Mouse (Mus musculus) ovary, postnatal 36 days (tissue): ENCODE results near the gene Nek7.

Experiments
- DNase-seq: peaks from one replicate; pipeline ENCODE4 v3.0.0; 2022; ENCODE audit warnings: low spot score, mixed read lengths

Nek7 gene

DNA sequence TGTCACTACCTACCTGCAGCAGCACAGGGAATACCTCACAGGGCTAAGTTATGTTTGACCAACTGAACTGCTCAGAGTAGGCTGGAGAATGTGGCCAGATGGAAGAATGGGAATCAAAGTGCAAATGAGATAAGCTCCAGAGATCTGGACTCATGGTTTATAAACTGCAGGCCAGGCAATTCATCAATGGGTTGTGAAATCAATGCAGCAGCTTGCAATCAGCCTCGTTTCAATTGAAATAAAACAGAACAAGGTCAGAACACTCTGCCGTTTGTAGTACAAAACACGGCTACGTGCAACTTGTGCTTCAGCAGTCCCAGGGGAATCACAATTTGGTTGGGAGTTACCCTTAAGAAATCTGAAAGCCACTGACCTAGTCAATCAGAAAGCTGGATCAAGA lies 109.4 kb downstream of the Nek7 start:
- DNase-seq = no peak

DNA sequence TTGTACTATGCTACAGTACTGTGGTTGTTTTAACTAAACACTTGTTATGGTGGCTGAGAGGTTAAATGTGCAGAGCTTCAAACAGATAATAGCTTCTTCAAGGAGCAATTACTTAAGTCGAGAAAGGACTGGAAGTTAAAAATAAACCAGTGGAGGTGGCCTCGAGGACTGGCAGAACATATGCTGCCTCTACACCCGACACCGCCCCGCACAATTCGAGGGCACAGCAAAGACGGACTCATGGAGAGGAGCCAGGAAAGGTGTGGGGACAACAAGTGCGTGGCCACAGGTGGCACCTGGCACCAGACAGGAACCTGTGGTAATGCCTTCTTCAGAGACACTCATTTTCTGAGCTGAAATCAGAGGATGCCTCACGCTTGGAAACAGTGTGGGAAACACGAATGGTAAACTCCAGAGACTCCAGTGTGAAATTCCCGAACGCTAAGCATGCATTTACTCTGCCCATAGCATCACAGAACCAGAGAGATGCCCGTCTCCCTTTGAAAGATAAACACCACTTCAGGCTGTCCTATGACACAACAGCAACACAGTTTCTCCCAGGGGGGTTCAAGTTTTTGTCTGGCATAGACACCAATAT lies 112.4 kb downstream of the Nek7 start:
- DNase-seq = no peak

GRCm38 (mm10) chr1:138507014-138507413 lies 112.9 kb downstream of the Nek7 start:
- no peak for DNase-seq

GRCm38 (mm10) chr1:138504228-138504627 lies 115.7 kb downstream of the Nek7 start:
- no peak for DNase-seq

DNA sequence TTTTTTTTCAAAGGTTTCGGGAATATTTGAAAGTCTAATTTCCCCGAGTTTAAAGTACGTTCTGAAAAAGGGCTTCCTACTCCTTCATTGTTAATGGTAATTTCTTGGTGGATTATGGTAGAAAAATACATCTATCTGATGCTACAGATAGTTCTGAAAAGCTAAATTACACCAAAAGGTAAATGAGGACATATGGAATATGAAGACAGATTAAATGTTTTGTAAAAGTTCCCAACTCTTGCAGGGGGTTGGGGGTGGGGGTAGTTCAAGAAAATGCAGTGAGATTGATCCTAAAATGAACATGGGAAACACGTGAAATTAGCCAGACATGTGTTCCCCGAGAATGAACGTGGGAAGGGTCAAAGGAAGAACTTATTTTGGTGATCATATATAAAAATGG lies 119.2 kb downstream of the Nek7 start:
- DNase-seq = no peak

GRCm38 (mm10) chr1:138500155-138500554 lies 119.8 kb downstream of the Nek7 start:
- DNase-seq = no peak

GRCm38 (mm10) chr1:138499461-138499860 lies 120.5 kb downstream of the Nek7 start:
- DNase-seq = no peak

DNA sequence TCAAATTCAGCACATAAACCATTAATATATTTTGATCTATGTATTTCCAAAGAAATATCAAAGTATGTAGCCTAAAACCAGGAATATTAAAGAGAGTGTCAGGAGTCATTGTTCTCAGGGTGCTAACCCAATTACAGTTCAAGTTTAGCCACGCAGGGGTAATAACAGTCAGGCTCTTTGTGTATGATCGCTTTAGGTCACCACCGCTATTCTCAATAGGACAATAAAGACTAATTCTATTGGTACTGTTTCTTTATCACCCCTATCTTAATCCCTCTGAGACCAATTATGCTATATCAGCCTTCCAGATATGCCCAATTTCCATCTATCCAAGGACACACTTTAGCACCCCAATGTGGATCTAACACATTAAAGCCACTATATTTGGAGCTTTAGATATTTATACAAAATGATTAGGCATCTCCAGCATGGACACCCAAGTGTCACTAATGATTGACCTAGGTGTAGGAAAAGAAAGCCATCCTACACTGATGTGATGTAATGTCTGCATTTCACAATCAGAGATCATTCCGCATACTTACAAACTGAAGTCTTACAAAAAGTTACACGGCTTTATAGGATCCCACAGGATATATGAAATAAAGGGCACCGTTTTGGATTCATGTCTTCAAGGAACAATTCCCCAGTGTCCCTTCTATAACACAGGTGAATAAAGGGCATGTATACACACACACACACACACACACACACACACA lies 128.4 kb downstream of the Nek7 start:
- no peak for DNase-seq

DNA sequence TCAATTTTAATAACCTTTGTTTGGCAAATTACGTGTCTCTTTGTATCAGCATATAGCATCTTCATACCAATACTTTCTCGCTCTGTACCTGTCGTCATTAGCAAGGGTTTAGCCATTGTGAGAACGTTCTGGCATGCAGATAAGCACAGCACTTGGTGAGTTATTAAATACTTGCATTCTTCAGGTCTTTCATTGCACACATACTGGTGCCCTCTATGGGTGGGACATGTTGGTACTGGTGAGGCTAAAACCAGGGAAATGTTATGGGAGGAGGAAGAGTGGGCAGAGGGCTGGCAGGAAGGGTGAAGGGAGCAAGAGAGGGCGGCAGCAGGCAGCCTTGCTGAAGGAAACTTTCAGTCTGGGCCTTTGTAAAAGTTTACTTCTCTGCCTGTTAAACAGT lies 132.4 kb downstream of the Nek7 start:
- no peak for DNase-seq

DNA sequence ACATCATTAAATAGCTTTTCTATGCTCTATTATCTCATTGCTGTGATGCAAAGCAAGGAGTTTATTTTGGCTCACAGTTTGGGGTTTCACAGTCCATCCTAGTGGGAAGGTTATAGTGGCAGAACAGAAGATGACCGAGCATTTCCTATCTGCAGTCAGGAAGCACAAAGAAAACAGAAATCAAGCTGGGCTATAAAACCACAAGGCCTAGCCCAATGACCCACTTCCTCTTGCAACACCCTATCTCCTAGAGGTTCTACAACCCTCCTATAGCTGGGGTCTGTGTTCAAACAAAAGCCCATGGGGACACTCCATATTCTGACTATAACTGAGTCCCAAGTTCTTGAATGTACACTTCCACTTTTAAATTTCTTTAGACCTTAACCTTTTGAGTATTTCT lies 139.2 kb downstream of the Nek7 start:
- DNase-seq = no peak

- no peak for DNase-seq
Measured at GRCm38 (mm10) chr1:138465352-138465751, 154.6 kb downstream of the Nek7 start.

- no peak for DNase-seq
Measured at GRCm38 (mm10) chr1:138461425-138461824, 158.5 kb downstream of the Nek7 start.

- no peak for DNase-seq
Measured at GRCm38 (mm10) chr1:138449476-138449851, 170.5 kb downstream of the Nek7 start.

GRCm38 (mm10) chr1:138448635-138449475 lies 171.1 kb downstream of the Nek7 start:
- no peak for DNase-seq

DNA sequence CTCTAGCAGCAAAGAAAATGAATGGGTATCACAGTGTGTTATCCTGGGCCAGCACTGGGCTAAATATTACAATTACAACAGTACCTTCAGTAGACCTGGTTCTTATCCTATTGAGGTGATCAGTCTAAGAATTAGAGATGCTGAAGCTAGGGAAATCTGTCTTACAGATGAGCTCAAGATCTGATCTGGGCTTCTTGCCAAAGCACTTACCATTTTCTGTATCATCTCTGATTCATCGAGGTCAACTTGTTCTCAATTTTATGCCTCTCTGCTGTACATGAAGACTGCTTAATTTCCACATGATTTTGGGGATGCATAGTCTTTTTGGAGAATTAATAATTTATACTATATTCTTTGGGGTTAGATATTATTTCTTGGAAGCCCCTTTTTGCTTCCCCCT lies 173.1 kb downstream of the Nek7 start:
- DNase-seq = no peak
